ENCODE assay signal across 8 mouse cellular contexts in the genomic region with DNA sequence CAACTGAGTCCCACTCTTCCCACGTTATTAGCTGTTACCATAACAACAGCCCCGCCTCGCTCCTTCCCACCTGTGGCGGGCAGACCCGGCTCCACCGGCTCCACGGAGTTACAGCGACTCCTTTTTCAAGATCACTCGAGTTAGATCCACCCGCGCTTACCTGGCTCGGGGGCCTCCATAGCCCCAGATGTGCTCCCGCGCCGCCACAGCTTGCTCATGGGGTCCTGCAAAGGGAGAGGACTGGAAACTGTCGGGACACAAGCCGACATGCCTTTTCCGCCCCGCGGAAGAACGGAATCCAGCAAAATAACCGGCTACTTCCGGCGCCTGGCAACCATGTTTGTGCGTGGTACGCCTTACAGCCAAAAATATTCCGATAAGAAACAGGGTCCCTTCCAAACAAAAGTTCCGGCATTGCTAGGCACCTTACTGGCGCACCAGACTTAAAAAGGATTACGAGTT. TPM values are rescaled to one million over a fixed set of nuclear protein-coding genes. Genes with fewer than 3 reads are reported as not detected.
DNase-seq lines count a peak whose midpoint lies in the region; ATAC-seq and TF ChIP-seq lines count a peak whose summit lies in the region.

No protein-coding gene starts in this region.

- no peaks in the 10 kb centered on the region for H3K27me3 ChIP-seq in hindbrain, postnatal 0 days (ENCODE audit: insufficient read depth, low read length)
- no peaks in the 10 kb centered on the region for H3K27me3 ChIP-seq in megakaryocyte, embryonic 14.5 days (replicated peaks)

- peak; percentile 87 for DNase-seq in WW6 (ENCODE audit: low read depth, low spot score)
- DNase-seq in cerebellum, postnatal 4 days (ENCODE audit: low spot score in 2 of 2) = peak; percentile 64 to 87
- DNase-seq in gastrocnemius, adult 18-20 months (ENCODE audit: low spot score) = peak; percentile 93
- DNase-seq in hindbrain, postnatal 0 days (ENCODE audit: low spot score) = peak; percentile 98
- DNase-seq in left cerebral cortex, adult 8-10 months (ENCODE audit: low spot score in 2 of 2) = peak; percentile 84
- peak; percentile 95 for DNase-seq in right cerebral cortex, postnatal 10 days (ENCODE audit: low spot score in 2 of 2)
- peak; percentile 86 for DNase-seq in urinary bladder, postnatal 25 days (ENCODE audit: low spot score)

- WGBS in hindbrain, postnatal 0 days = under 1% methylated on average over 30 of the region's 30 CpGs

- H3K36me3 ChIP-seq in hindbrain, postnatal 0 days (ENCODE audit: insufficient read depth, low read length) = no peaks in the 10 kb centered on the region
- H3K36me3 ChIP-seq in megakaryocyte, embryonic 14.5 days (replicated peaks; ENCODE audit: low read length) = peaks cover 13% of the 10 kb centered on the region

- H3K9ac ChIP-seq in hindbrain, postnatal 0 days (replicated peaks; ENCODE audit: low read length) = peak overlapping the region; percentile 43

- peak; percentile 17; the same call in 1 of the 2 replicates for ATAC-seq in hindbrain, postnatal 0 days

- peak overlapping the region; percentile 96 for H3K4me2 ChIP-seq in hindbrain, postnatal 0 days (ENCODE audit: low read depth, low read length)

- H3K27ac ChIP-seq in hindbrain, postnatal 0 days = no peak overlapping the region

- H3K9me3 ChIP-seq in hindbrain, postnatal 0 days (ENCODE audit: low read length) = no peaks in the 10 kb centered on the region
- H3K9me3 ChIP-seq in megakaryocyte, embryonic 14.5 days = no peaks in the 10 kb centered on the region

- peak overlapping the region; percentile 75 for H3K4me3 ChIP-seq in hindbrain, postnatal 0 days (ENCODE audit: low read length)
- H3K4me3 ChIP-seq in megakaryocyte, embryonic 14.5 days (replicated peaks) = peak overlapping the region; percentile 92

- peaks cover 20% of the 10 kb centered on the region for H3K4me1 ChIP-seq in hindbrain, postnatal 0 days (ENCODE audit: insufficient read depth, low read length)
- peaks cover 61% of the 10 kb centered on the region for H3K4me1 ChIP-seq in megakaryocyte, embryonic 14.5 days

- TF ChIP-seq CTCF in hindbrain, postnatal 0 days (IDR thresholded peaks at IDR 0.05; ENCODE audit: low read depth) = no peak

RNA-seq across cellular contexts. Expression of a gene that starts 0.3 kb away (rescaled TPM):
- total RNA-seq in gastrocnemius, adult 18-20 months (2021) = 10 to 100 TPM; 15.6 to 15.7 TPM
- total RNA-seq in hindbrain, postnatal 0 days (2014; rRNA removed) = 26.7 and 31.0 TPM in 2 replicates
- polyA plus RNA-seq in hindbrain, postnatal 0 days (2015; fragmentation: Nextera tagmentation; extraction: Ambion mirVana) = 12.0 and 14.8 TPM in 2 replicates
- 10 to 100 TPM; 22.0 to 26.8 (median 25.4) TPM for total RNA-seq in left cerebral cortex, adult 8-10 months (2022)
- polyA plus RNA-seq in megakaryocyte, embryonic 14.5 days (2012; ENCODE audit: insufficient read depth, low replicate concordance) = 201 and 370 TPM in 2 replicates

RNA-seq across cellular contexts. Expression of a gene that starts 3.5 kb away (rescaled TPM):
- 10 to 100 TPM; 46.4 to 46.7 TPM for total RNA-seq in gastrocnemius, adult 18-20 months (2021)
- 182 and 209 TPM in 2 replicates for total RNA-seq in hindbrain, postnatal 0 days (2014; rRNA removed)
- 99.6 and 101 TPM in 2 replicates for polyA plus RNA-seq in hindbrain, postnatal 0 days (2015; fragmentation: Nextera tagmentation; extraction: Ambion mirVana)
- total RNA-seq in left cerebral cortex, adult 8-10 months (2022) = 10 to 100 TPM; 36.5 to 47.4 (median 39.6) TPM
- 86.6 and 121 TPM in 2 replicates for polyA plus RNA-seq in megakaryocyte, embryonic 14.5 days (2012; ENCODE audit: insufficient read depth, low replicate concordance)

RNA-seq across cellular contexts. Expression of a gene that starts 9.6 kb away (rescaled TPM):
- 1 to 10 TPM; 6.2 to 6.5 TPM for total RNA-seq in gastrocnemius, adult 18-20 months (2021)
- 44.9 and 48.5 TPM in 2 replicates for total RNA-seq in hindbrain, postnatal 0 days (2014; rRNA removed)
- polyA plus RNA-seq in hindbrain, postnatal 0 days (2015; fragmentation: Nextera tagmentation; extraction: Ambion mirVana) = 20.5 and 21.1 TPM in 2 replicates
- 10 to 100 TPM; 27.4 to 32.3 (median 31.3) TPM for total RNA-seq in left cerebral cortex, adult 8-10 months (2022)
- polyA plus RNA-seq in megakaryocyte, embryonic 14.5 days (2012; ENCODE audit: insufficient read depth, low replicate concordance) = 76.1 and 165 TPM in 2 replicates

RNA-seq across cellular contexts. Expression of a gene that starts 10.4 kb away (rescaled TPM):
- total RNA-seq in gastrocnemius, adult 18-20 months (2021) = 10 to 100 TPM in 1 of 2 experiments, 1 to 10 TPM in 1; 9.3 to 11.7 TPM
- 40.0 and 73.6 TPM in 2 replicates for total RNA-seq in hindbrain, postnatal 0 days (2014; rRNA removed)
- 20.8 and 21.1 TPM in 2 replicates for polyA plus RNA-seq in hindbrain, postnatal 0 days (2015; fragmentation: Nextera tagmentation; extraction: Ambion mirVana)
- total RNA-seq in left cerebral cortex, adult 8-10 months (2022) = 100 to 1,000 TPM in 1 of 4 experiments, 10 to 100 TPM in 3; 91.4 to 114 (median 92.8) TPM
- polyA plus RNA-seq in megakaryocyte, embryonic 14.5 days (2012; ENCODE audit: insufficient read depth, low replicate concordance) = 15.8 and 48.5 TPM in 2 replicates

RNA-seq across cellular contexts. Expression of a gene that starts 16.0 kb away (rescaled TPM):
- total RNA-seq in gastrocnemius, adult 18-20 months (2021) = 100 to 1,000 TPM; 102 TPM
- 72.5 and 73.7 TPM in 2 replicates for total RNA-seq in hindbrain, postnatal 0 days (2014; rRNA removed)
- polyA plus RNA-seq in hindbrain, postnatal 0 days (2015; fragmentation: Nextera tagmentation; extraction: Ambion mirVana) = 122 and 126 TPM in 2 replicates
- 10 to 100 TPM; 51.1 to 63.3 (median 54.2) TPM for total RNA-seq in left cerebral cortex, adult 8-10 months (2022)
- polyA plus RNA-seq in megakaryocyte, embryonic 14.5 days (2012; ENCODE audit: insufficient read depth, low replicate concordance) = 9.6 and 78.7 TPM in 2 replicates
